Mouse (Mus musculus): ENCODE results near the gene Gm9964. TPM values are rescaled to one million over a fixed set of nuclear protein-coding genes. Genes with fewer than 3 reads are reported as not detected.

The Gm9964 gene
- not detected in 2 replicates for polyA plus RNA-seq (2011; ENCODE audit: insufficient read depth, insufficient read length, low read depth, missing spikeins)

DNA sequence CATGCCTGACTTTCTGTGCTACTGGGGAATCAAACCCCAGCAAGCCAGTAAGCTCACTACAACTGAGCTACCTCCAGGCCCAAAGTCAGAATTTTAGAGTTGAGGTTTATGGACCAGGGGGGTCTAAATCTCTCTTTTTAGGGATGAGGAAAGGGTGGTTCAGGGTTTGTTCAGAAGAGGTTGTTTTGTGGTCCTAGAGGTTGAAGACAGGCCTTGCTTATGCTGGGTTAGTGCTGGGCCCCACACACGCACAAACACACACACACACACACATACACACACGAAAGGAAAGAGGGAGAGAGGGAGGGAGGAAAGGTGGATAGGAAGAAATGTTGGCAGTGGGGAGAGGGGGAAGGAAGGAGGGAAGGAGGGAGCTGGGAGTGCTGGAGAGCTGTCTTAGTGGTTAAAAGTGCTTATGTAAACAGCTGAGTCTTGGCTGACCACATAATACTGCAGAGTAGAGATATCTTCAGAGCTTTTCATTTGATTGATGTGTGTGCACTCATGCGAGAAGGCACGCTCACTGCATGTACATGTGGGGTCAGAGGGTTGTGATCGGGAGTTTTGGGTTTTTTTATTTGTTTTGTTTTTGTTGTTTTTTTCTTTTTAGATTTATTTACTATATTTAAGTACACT lies at the start of gene Gm9964:
Gene Gm9964, minus strand, starts transcription at position 51 of the 636 bp plus-strand sequence.
- TF ChIP-seq EP300 (IDR thresholded peaks at IDR 0.05; ENCODE audit: insufficient read depth, low read depth, low read length) (no peak), POLR2A (IDR thresholded peaks at IDR 0.05; ENCODE audit: insufficient read depth, low read length) (no peak), CTCF (IDR thresholded peaks at IDR 0.05; ENCODE audit: low read depth, low read length) (no peak)
- Histone ChIP-seq H3K9ac (ENCODE audit: low read depth, poor library complexity, severe bottlenecking) (no peak within 1 kb of the TSS), H3K4me1 (ENCODE audit: control insufficient read depth, insufficient read depth, low read length) (no peaks in the 10 kb centered on the region), H3K36me3 (ENCODE audit: control insufficient read depth, insufficient read depth, low read length, poor library complexity, severe bottlenecking) (no peaks in the 10 kb centered on the region), H3K9me3 (replicated peaks; ENCODE audit: control insufficient read depth, insufficient read depth, low read length, poor library complexity, severe bottlenecking) (no peaks in the 10 kb centered on the region), H3K27me3 (ENCODE audit: control insufficient read depth, insufficient read depth, low read length, poor library complexity, severe bottlenecking) (no peaks in the 10 kb centered on the region), H3K27ac (ENCODE audit: insufficient read depth, low read length) (no peak within 1 kb of the TSS), H3K4me3 (ENCODE audit: low read depth, low read length) (no peak within 1 kb of the TSS)

DNA sequence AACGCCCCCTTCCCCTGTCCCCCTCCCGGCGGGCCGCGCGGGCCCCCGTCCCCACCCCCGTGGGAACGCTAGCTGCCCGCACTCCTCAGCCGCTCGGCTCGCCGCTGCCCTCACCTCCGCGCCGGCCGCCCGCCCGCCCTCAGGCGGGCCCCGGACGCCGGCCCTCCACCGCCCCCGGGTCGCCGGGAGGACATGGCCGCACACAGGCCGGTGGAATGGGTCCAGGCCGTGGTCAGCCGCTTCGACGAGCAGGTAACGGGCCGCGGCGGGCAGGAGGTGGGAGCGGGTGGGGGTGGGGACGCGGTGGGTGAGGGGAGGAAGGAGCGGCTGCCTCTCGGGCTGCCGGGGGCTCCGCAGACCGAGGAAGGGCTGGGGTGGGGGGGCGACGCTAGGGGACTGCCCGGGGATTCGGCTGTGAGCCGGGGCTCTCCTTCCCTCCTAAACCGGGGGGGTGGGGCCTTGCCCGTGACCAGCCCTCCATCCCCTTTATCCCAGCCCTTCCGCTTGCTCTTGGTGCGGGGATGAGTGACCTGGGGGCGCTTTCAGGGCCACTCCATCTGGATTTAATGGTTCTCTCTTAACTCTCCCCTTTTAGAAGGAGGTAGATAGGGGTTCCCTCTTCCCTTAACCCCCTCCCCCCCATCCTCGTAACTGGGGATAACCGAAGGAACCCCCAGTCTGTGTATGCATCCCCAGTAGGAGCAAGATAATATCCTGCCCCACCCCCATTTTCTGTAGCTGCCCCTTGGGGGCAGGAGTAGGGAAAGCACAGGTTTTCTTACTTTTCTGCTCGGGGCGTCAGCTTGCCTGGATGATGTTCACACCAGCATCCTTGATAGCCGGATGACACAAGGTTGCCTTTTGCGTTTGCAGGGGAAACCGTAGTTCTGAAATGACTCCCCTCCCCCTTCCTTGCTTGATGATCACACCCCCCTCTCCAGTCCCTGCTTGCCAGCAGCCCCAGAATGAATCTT lies 43.4 kb upstream of the Gm9964 start:
- H3K4me1 ChIP-seq (ENCODE audit: control insufficient read depth, insufficient read depth, low read length): no peaks in the 10 kb centered on the region
- no peaks in the 10 kb centered on the region for H3K27me3 ChIP-seq (ENCODE audit: control insufficient read depth, insufficient read depth, low read length, poor library complexity, severe bottlenecking)
- H3K9ac ChIP-seq (ENCODE audit: low read depth, poor library complexity, severe bottlenecking): peak overlapping the region; percentile 97
- H3K36me3 ChIP-seq (ENCODE audit: control insufficient read depth, insufficient read depth, low read length, poor library complexity, severe bottlenecking): no peaks in the 10 kb centered on the region; the same call in 1 of the 2 replicates
- peak overlapping the region; percentile 94 for H3K4me3 ChIP-seq (ENCODE audit: low read depth, low read length)
- no peaks in the 10 kb centered on the region for H3K9me3 ChIP-seq (replicated peaks; ENCODE audit: control insufficient read depth, insufficient read depth, low read length, poor library complexity, severe bottlenecking)
- no peak overlapping the region for H3K27ac ChIP-seq (ENCODE audit: insufficient read depth, low read length)
- TF ChIP-seq EP300 (IDR thresholded peaks at IDR 0.05; ENCODE audit: insufficient read depth, low read depth, low read length) (no peak), CTCF (IDR thresholded peaks at IDR 0.05; ENCODE audit: low read depth, low read length) (no peak), POLR2A (IDR thresholded peaks at IDR 0.05; ENCODE audit: insufficient read depth, low read length) (no peak)

DNA sequence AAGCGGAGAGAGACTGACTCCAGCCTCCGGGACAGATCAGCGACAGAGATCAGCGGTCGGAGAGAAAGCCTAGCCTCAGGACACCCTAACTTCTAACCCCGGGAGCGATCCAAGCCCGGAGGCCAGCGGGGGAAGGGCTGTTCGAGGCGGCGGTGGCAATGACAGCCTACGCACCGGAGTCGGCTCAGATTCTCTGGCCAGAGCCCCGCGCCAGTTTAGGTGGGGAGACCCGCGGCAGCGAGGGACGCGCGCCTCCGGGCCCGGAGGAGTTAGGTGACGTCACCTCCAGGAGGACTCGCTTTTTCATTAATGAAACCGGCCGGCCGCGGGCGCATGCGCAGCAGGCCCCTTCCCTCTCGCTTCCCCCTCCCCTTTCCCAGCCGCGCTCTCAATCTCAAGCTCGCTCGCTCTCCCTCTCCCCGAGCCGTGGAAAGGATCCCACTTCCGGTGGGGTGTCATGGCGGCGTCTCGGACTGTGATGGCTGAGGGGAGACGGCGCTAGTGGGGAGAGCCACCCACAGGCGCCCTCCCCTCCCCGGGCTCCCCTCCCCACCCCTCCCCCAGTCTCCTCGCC lies 42.6 kb upstream of the Gm9964 start, which contains the start of gene Nf1:
Gene Nf1, plus strand, starts transcription at position 460 of the 574 bp plus-strand sequence.
- Histone ChIP-seq H3K4me1 (ENCODE audit: control insufficient read depth, insufficient read depth, low read length) (no peaks in the 10 kb centered on the region), H3K27me3 (ENCODE audit: control insufficient read depth, insufficient read depth, low read length, poor library complexity, severe bottlenecking) (no peaks in the 10 kb centered on the region), H3K36me3 (ENCODE audit: control insufficient read depth, insufficient read depth, low read length, poor library complexity, severe bottlenecking) (no peaks in the 10 kb centered on the region)

DNA sequence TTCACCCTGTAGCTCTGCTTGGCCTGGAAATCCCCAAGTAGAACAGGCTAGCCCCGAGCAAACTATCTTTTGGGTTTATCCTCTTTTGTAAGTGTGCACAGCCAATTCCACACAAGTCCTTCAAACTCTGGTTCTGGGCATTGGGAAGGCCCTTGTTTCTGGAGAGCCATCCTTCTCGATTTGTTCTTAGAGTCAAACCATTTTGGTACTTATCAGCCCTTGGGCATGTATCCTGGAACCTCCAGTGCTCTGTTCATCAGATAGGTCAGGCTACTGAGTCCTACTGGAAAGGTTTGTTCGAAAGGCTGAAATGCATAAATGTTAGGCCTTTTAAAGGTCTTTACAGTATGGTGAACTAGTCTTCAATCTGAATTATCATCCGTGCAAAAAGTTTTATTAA lies 41.9 kb upstream of the Gm9964 start:
- H3K36me3 ChIP-seq (ENCODE audit: control insufficient read depth, insufficient read depth, low read length, poor library complexity, severe bottlenecking): no peaks in the 10 kb centered on the region
- no peaks in the 10 kb centered on the region for H3K27me3 ChIP-seq (ENCODE audit: control insufficient read depth, insufficient read depth, low read length, poor library complexity, severe bottlenecking)
- H3K4me3 ChIP-seq (ENCODE audit: low read depth, low read length): no peak overlapping the region
- TF ChIP-seq CTCF (IDR thresholded peaks at IDR 0.05; ENCODE audit: low read depth, low read length): no peak
- no peak for TF ChIP-seq POLR2A (IDR thresholded peaks at IDR 0.05; ENCODE audit: insufficient read depth, low read length)
- TF ChIP-seq EP300 (IDR thresholded peaks at IDR 0.05; ENCODE audit: insufficient read depth, low read depth, low read length): no peak
- no peak overlapping the region for H3K27ac ChIP-seq (ENCODE audit: insufficient read depth, low read length)
- no peaks in the 10 kb centered on the region for H3K4me1 ChIP-seq (ENCODE audit: control insufficient read depth, insufficient read depth, low read length)
- H3K9ac ChIP-seq (ENCODE audit: low read depth, poor library complexity, severe bottlenecking): peak overlapping the region; percentile 97
- H3K9me3 ChIP-seq (replicated peaks; ENCODE audit: control insufficient read depth, insufficient read depth, low read length, poor library complexity, severe bottlenecking): no peaks in the 10 kb centered on the region

More for the DNA sequence above, 42.6 kb upstream of the Gm9964 start, which contains the start of gene Nf1:
- no peaks in the 10 kb centered on the region for H3K9me3 ChIP-seq (replicated peaks; ENCODE audit: control insufficient read depth, insufficient read depth, low read length, poor library complexity, severe bottlenecking)
- H3K9ac ChIP-seq (ENCODE audit: low read depth, poor library complexity, severe bottlenecking): peak within 1 kb of the TSS; percentile 97
- no peak within 1 kb of the TSS for H3K27ac ChIP-seq (ENCODE audit: insufficient read depth, low read length)
- peak within 1 kb of the TSS; percentile 94 for H3K4me3 ChIP-seq (ENCODE audit: low read depth, low read length)
- no peak for TF ChIP-seq EP300 (IDR thresholded peaks at IDR 0.05; ENCODE audit: insufficient read depth, low read depth, low read length)
- TF ChIP-seq POLR2A (IDR thresholded peaks at IDR 0.05; ENCODE audit: insufficient read depth, low read length): no peak
- TF ChIP-seq CTCF (IDR thresholded peaks at IDR 0.05; ENCODE audit: low read depth, low read length): no peak

DNA sequence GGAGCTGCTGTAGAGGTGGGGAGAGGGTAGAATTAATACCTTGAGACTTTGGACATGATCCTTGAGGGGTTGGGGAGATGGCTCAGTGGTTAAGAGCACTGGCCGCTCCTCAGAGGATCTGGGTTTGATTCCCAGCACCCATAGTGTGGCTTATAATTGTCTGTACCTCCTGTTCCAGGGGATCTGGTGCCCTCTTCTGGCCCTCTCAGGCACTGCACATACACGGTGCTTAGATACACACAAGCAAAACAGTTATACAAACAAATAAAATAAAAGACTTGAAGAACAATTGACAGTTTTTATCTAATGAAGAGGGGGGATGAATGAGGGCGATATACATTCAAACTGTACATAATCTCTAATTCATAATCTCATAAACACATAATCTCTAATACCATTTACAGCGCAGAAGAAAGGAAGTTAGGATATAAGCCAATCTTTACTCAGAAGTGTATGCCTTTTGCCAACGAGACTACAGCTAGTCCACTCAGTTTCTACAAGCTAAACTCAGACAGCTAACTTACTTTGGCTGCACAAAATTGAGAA lies 40.1 kb upstream of the Gm9964 start:
- no peak for TF ChIP-seq EP300 (IDR thresholded peaks at IDR 0.05; ENCODE audit: insufficient read depth, low read depth, low read length)
- TF ChIP-seq CTCF (IDR thresholded peaks at IDR 0.05; ENCODE audit: low read depth, low read length): peak; percentile 75
- no peak for TF ChIP-seq POLR2A (IDR thresholded peaks at IDR 0.05; ENCODE audit: insufficient read depth, low read length)
- Histone ChIP-seq H3K36me3 (ENCODE audit: control insufficient read depth, insufficient read depth, low read length, poor library complexity, severe bottlenecking) (no peaks in the 10 kb centered on the region), H3K27ac (ENCODE audit: insufficient read depth, low read length) (no peak overlapping the region)

More for the DNA sequence above, 40.1 kb upstream of the Gm9964 start:
- no peak overlapping the region for H3K9ac ChIP-seq (ENCODE audit: low read depth, poor library complexity, severe bottlenecking)
- no peaks in the 10 kb centered on the region for H3K27me3 ChIP-seq (ENCODE audit: control insufficient read depth, insufficient read depth, low read length, poor library complexity, severe bottlenecking)
- H3K4me1 ChIP-seq (ENCODE audit: control insufficient read depth, insufficient read depth, low read length): no peaks in the 10 kb centered on the region
- no peaks in the 10 kb centered on the region for H3K9me3 ChIP-seq (replicated peaks; ENCODE audit: control insufficient read depth, insufficient read depth, low read length, poor library complexity, severe bottlenecking)
- no peak overlapping the region for H3K4me3 ChIP-seq (ENCODE audit: low read depth, low read length)

All from ES-Bruce4 (cell line).